In genomic region chr9:45370616-45371336, GRCm38 (mm10) we compare ENCODE assay signal across 11 mouse cellular contexts. TPM values are rescaled to one million over a fixed set of nuclear protein-coding genes. Genes with fewer than 3 reads are reported as not detected.
DNase-seq lines count a peak whose midpoint lies in the region; ATAC-seq and TF ChIP-seq lines count a peak whose summit lies in the region.
"Had no signal": no experiment of that assay in that cellular context is flagged by ENCODE, and none has a peak within 500 bp of the region (broad histone marks: within the 10 kb centered on the region; RNA-seq: fewer than 3 reads in every experiment).

No protein-coding gene starts in this region.

- TF ChIP-seq EP300 in liver, postnatal 0 days (IDR thresholded peaks at IDR 0.05; ENCODE audit: low read depth), result no peak

- in situ Hi-C loops in ES-E14 (cut with MboI; ENCODE audit: low sequenced_read_pairs in 2 of 2, unreplicated experiment in 2 of 2), result no loop called here

- peak overlapping the region; percentile 68 for H3K4me3 ChIP-seq in heart, embryonic 13.5 days
- H3K4me3 ChIP-seq in ES-E14 (ENCODE audit: insufficient read depth in 1 of 2, low read depth in 1 of 2, low read length in 2 of 2, poor library complexity in 1 of 2, severe bottlenecking in 1 of 2), result peak overlapping the region; percentile 80 to 89
- peak overlapping the region; percentile 80 for H3K4me3 ChIP-seq in forebrain, postnatal 0 days (ENCODE audit: low read depth, low read length)
- H3K4me3 ChIP-seq in liver, postnatal 0 days (ENCODE audit: low read depth, low read length), result peak overlapping the region; percentile 27

- TF ChIP-seq CTCF in forebrain, postnatal 0 days (IDR thresholded peaks at IDR 0.05; ENCODE audit: low read depth), result no peak
- no peak for TF ChIP-seq CTCF in liver, postnatal 0 days (IDR thresholded peaks at IDR 0.05; ENCODE audit: low read depth)

- H3K27ac ChIP-seq in heart, embryonic 13.5 days (replicated peaks), result no peak overlapping the region
- H3K27ac ChIP-seq in ES-E14 (ENCODE audit: insufficient read depth, low read depth, low read length, poor library complexity, severe bottlenecking), result no peak overlapping the region; the same call in 1 of the 2 replicates
- peak overlapping the region; percentile 92 for H3K27ac ChIP-seq in forebrain, postnatal 0 days (ENCODE audit: low read depth, low read length)
- H3K27ac ChIP-seq in liver, postnatal 0 days (ENCODE audit: low read depth), result no peak overlapping the region
- H3K27ac ChIP-seq: macrophage had no signal

- peak overlapping the region; percentile 85 for H3K4me2 ChIP-seq in heart, embryonic 13.5 days
- H3K4me2 ChIP-seq in forebrain, postnatal 0 days (ENCODE audit: low read depth), result peak overlapping the region; percentile 67
- peak overlapping the region; percentile 44 for H3K4me2 ChIP-seq in liver, postnatal 0 days (ENCODE audit: low read depth, low read length)

- 9% methylated on average over 25 of the region's 25 CpGs for WGBS in heart, embryonic 13.5 days
- 2% methylated on average over 25 of the region's 25 CpGs for WGBS in forebrain, postnatal 0 days
- WGBS in liver, postnatal 0 days (ENCODE audit: insufficient replicate concordance), result 19% methylated on average over 23 of the region's 25 CpGs

- DNase-seq in heart, postnatal 4 days, result no peak
- no peak for DNase-seq in ES-E14 (ENCODE audit: low read depth, low spot score)
- DNase-seq in forebrain, postnatal 0 days, result no peak
- no peak for DNase-seq in liver, postnatal 0 days
- no peak for DNase-seq in ovary, postnatal 36 days (ENCODE audit: low spot score)
- no peak for DNase-seq in adrenal gland, postnatal 10 days

- H3K27me3 ChIP-seq in heart, embryonic 13.5 days (replicated peaks), result peaks cover 25% of the 10 kb centered on the region
- no peaks in the 10 kb centered on the region for H3K27me3 ChIP-seq in forebrain, postnatal 0 days (ENCODE audit: insufficient read depth, low read length)
- peaks cover 33% of the 10 kb centered on the region for H3K27me3 ChIP-seq in liver, postnatal 0 days (ENCODE audit: insufficient read depth, low read length)

- H3K9me3 ChIP-seq in heart, embryonic 13.5 days, result no peaks in the 10 kb centered on the region
- no peaks in the 10 kb centered on the region for H3K9me3 ChIP-seq in ES-E14 (ENCODE audit: control insufficient read depth, insufficient read depth, low read depth, low read length)
- no peaks in the 10 kb centered on the region for H3K9me3 ChIP-seq in forebrain, postnatal 0 days (ENCODE audit: low read length)
- H3K9me3 ChIP-seq in liver, postnatal 0 days (ENCODE audit: low read length), result no peaks in the 10 kb centered on the region
- H3K9me3 ChIP-seq: G1E had no signal

- no peaks in the 10 kb centered on the region; the same call in 1 of the 2 replicates for H3K36me3 ChIP-seq in heart, embryonic 13.5 days
- H3K36me3 ChIP-seq in ES-E14 (ENCODE audit: control insufficient read depth, insufficient read depth, low read length, poor library complexity, severe bottlenecking), result peaks cover 2% of the 10 kb centered on the region; the same call in 1 of the 2 replicates
- peaks cover 3% of the 10 kb centered on the region; the same call in 1 of the 2 replicates for H3K36me3 ChIP-seq in forebrain, postnatal 0 days (ENCODE audit: insufficient read depth)
- H3K36me3 ChIP-seq in liver, postnatal 0 days (replicated peaks; ENCODE audit: insufficient read depth, low read length), result no peaks in the 10 kb centered on the region
- H3K36me3 ChIP-seq: G1E had no signal

- no peak for ATAC-seq in heart, embryonic 13.5 days (ENCODE audit: extremely low read depth, insufficient number of reproducible peaks, low FRiP score, low TSS enrichment)
- peak; percentile 42 for ATAC-seq in forebrain, postnatal 0 days
- no peak for ATAC-seq in liver, postnatal 0 days
- no peak for ATAC-seq in erythroid progenitor cell, adult 5-6 weeks (replicated peaks; ENCODE audit: low FRiP score, poor library complexity, severe bottlenecking)

- H3K9ac ChIP-seq in heart, embryonic 13.5 days, result peak overlapping the region; percentile 82
- peak overlapping the region; percentile 86 for H3K9ac ChIP-seq in ES-E14 (ENCODE audit: insufficient read depth, low read depth, low read length, poor library complexity, severe bottlenecking)
- H3K9ac ChIP-seq in forebrain, postnatal 0 days, result peak overlapping the region; percentile 85
- no peak overlapping the region for H3K9ac ChIP-seq in liver, postnatal 0 days (replicated peaks)

- peaks cover 24% of the 10 kb centered on the region for H3K4me1 ChIP-seq in heart, embryonic 13.5 days
- peaks cover 14 to 34% of the 10 kb centered on the region in 2 experiments; a peak in 3 of 4 replicates for H3K4me1 ChIP-seq in ES-E14 (ENCODE audit: control insufficient read depth in 2 of 2, insufficient read depth in 2 of 2, low read length in 2 of 2, poor library complexity in 1 of 2)
- peaks cover 20% of the 10 kb centered on the region for H3K4me1 ChIP-seq in forebrain, postnatal 0 days (ENCODE audit: insufficient read depth)
- H3K4me1 ChIP-seq in liver, postnatal 0 days (ENCODE audit: insufficient read depth), result no peaks in the 10 kb centered on the region

TF ChIP-seq in ES-E14, 5 proteins besides CTCF, POLR2A, EP300 and RAD21:
- TF ChIP-seq ZNF384 (IDR thresholded peaks at IDR 0.05; ENCODE audit: low read depth, low read length) (no peak), HCFC1 (IDR thresholded peaks at IDR 0.05; ENCODE audit: borderline replicate concordance, insufficient read depth, low read length) (no peak), ZC3H11A (IDR thresholded peaks at IDR 0.05; ENCODE audit: borderline replicate concordance, low read depth, low read length) (no peak), MAFK (IDR thresholded peaks at IDR 0.05; ENCODE audit: insufficient read depth, low read depth, low read length) (no peak), CHD2 (IDR thresholded peaks at IDR 0.05; ENCODE audit: low read depth, low read length) (no peak)

RNA-seq across cellular contexts. Expression of gene Fxyd6, which starts 0.8 kb away (rescaled TPM):
- 40.3 and 42.0 TPM in 2 replicates for polyA plus RNA-seq in heart, embryonic 13.5 days (2015; fragmentation: Nextera tagmentation; extraction: Ambion mirVana)
- total RNA-seq in heart, postnatal 4 days (2021), result 10 to 100 TPM; 28.5 to 29.6 TPM
- total RNA-seq in ES-E14 (2012; rRNA removed), result 98.9 and 211 TPM in 2 replicates
- total RNA-seq in forebrain, postnatal 0 days (2014; rRNA removed), result 412 and 499 TPM in 2 replicates
- 739 and 836 TPM in 2 replicates for polyA plus RNA-seq in forebrain, postnatal 0 days (2015; fragmentation: Nextera tagmentation; extraction: Ambion mirVana)
- polyA plus RNA-seq in liver, postnatal 0 days (2015; fragmentation: Nextera tagmentation; extraction: Ambion mirVana), result 1.5 and 1.9 TPM in 2 replicates
- not detected in 2 replicates for total RNA-seq in erythroid progenitor cell, adult 5-6 weeks (2015; ENCODE audit: low replicate concordance)
- total RNA-seq in erythroid progenitor cell, adult 5-6 weeks (2017; ENCODE audit: low replicate concordance), result not detected in 2 replicates
- total RNA-seq in adrenal gland, postnatal 10 days (2021), result 100 to 1,000 TPM in 1 of 2 experiments, 10 to 100 TPM in 1; 97.7 to 120 TPM
- total RNA-seq: common myeloid progenitor, adult 5-6 weeks had no signal
- polyA plus RNA-seq: G1E, macrophage had no signal

RNA-seq across cellular contexts. Expression of gene Fxyd2, which starts 28.7 kb away (rescaled TPM):
- 1.1 and 1.2 TPM in 2 replicates for polyA plus RNA-seq in heart, embryonic 13.5 days (2015; fragmentation: Nextera tagmentation; extraction: Ambion mirVana)
- total RNA-seq in heart, postnatal 4 days (2021), result under 1 TPM in 1 of 2 experiments, not detected in 1; 0.61 TPM
- total RNA-seq in ES-E14 (2012; rRNA removed), result 2.2 and 2.5 TPM in 2 replicates
- total RNA-seq in forebrain, postnatal 0 days (2014; rRNA removed), result 22.6 and 22.7 TPM in 2 replicates
- polyA plus RNA-seq in forebrain, postnatal 0 days (2015; fragmentation: Nextera tagmentation; extraction: Ambion mirVana), result 15.9 and 16.6 TPM in 2 replicates
- polyA plus RNA-seq in liver, postnatal 0 days (2015; fragmentation: Nextera tagmentation; extraction: Ambion mirVana), result 0.65 and 1.3 TPM in 2 replicates
- total RNA-seq in erythroid progenitor cell, adult 5-6 weeks (2015; ENCODE audit: low replicate concordance), result 2.5 TPM in 1 of 2 replicates, not detected in the other
- not detected in 2 replicates for total RNA-seq in erythroid progenitor cell, adult 5-6 weeks (2017; ENCODE audit: low replicate concordance)
- total RNA-seq in adrenal gland, postnatal 10 days (2021), result 1 to 10 TPM; 2.3 to 7.3 TPM
- polyA plus RNA-seq: G1E had no signal

RNA-seq across cellular contexts. Expression of gene Tmprss13, which starts 51.9 kb away (rescaled TPM):
- polyA plus RNA-seq in heart, embryonic 13.5 days (2015; fragmentation: Nextera tagmentation; extraction: Ambion mirVana), result 0.14 TPM in 1 of 2 replicates, not detected in the other
- total RNA-seq in heart, postnatal 4 days (2021), result under 1 TPM; 0.24 to 0.50 TPM
- 0.22 and 0.90 TPM in 2 replicates for total RNA-seq in ES-E14 (2012; rRNA removed)
- total RNA-seq in forebrain, postnatal 0 days (2014; rRNA removed), result not detected in 2 replicates
- polyA plus RNA-seq in forebrain, postnatal 0 days (2015; fragmentation: Nextera tagmentation; extraction: Ambion mirVana), result 0.05 TPM in 1 of 2 replicates, not detected in the other
- polyA plus RNA-seq in liver, postnatal 0 days (2015; fragmentation: Nextera tagmentation; extraction: Ambion mirVana), result not detected in 2 replicates
- not detected in 2 replicates for total RNA-seq in erythroid progenitor cell, adult 5-6 weeks (2015; ENCODE audit: low replicate concordance)
- not detected in 2 replicates for total RNA-seq in erythroid progenitor cell, adult 5-6 weeks (2017; ENCODE audit: low replicate concordance)
- under 1 TPM in 1 of 2 experiments, not detected in 1; 0.27 TPM for total RNA-seq in adrenal gland, postnatal 10 days (2021)
- total RNA-seq: common myeloid progenitor, adult 5-6 weeks had no signal
- polyA plus RNA-seq: G1E, macrophage had no signal

RNA-seq across cellular contexts. Expression of gene Dscaml1, which starts 55.7 kb away (rescaled TPM):
- 0.07 and 0.22 TPM in 2 replicates for polyA plus RNA-seq in heart, embryonic 13.5 days (2015; fragmentation: Nextera tagmentation; extraction: Ambion mirVana)
- total RNA-seq in heart, postnatal 4 days (2021), result not detected
- 1.3 and 6.7 TPM in 2 replicates for total RNA-seq in ES-E14 (2012; rRNA removed)
- total RNA-seq in forebrain, postnatal 0 days (2014; rRNA removed), result 28.9 and 42.6 TPM in 2 replicates
- 13.4 and 19.6 TPM in 2 replicates for polyA plus RNA-seq in forebrain, postnatal 0 days (2015; fragmentation: Nextera tagmentation; extraction: Ambion mirVana)
- polyA plus RNA-seq in liver, postnatal 0 days (2015; fragmentation: Nextera tagmentation; extraction: Ambion mirVana), result not detected in 2 replicates
- not detected in 2 replicates for total RNA-seq in erythroid progenitor cell, adult 5-6 weeks (2015; ENCODE audit: low replicate concordance)
- not detected in 2 replicates for total RNA-seq in erythroid progenitor cell, adult 5-6 weeks (2017; ENCODE audit: low replicate concordance)
- total RNA-seq in adrenal gland, postnatal 10 days (2021), result 1 to 10 TPM in 1 of 2 experiments, under 1 TPM in 1; 0.33 to 1.1 TPM
- total RNA-seq: common myeloid progenitor, adult 5-6 weeks had no signal
- polyA plus RNA-seq: G1E had no signal

Comparison
In these comparisons a context has a peak if more than half of its experiments do, and no peak if none do; other contexts are left out.
1. H3K4me3 ChIP-seq: peak in every context shown above with its lines; median percentile 84 in ES-E14; 80 in forebrain, postnatal 0 days; 68 in heart, embryonic 13.5 days; 27 in liver, postnatal 0 days.
2. RNA of gene Fxyd6, which starts 0.8 kb away (total RNA-seq): 412 to 499 TPM in forebrain, postnatal 0 days, 97.7 to 120 TPM in adrenal gland, postnatal 10 days, 98.9 to 211 TPM in ES-E14 and 28.5 to 29.6 TPM in heart, postnatal 4 days; not detected in erythroid progenitor cell, adult 5-6 weeks; every median in the first group is over 10 times any median in the second.
3. Peak in every context shown above with its lines, with median percentiles within 50 percentile points of each other: H3K4me2 ChIP-seq.